Mouse (Mus musculus): ENCODE results near the gene Kcnj3. TPM values are rescaled to one million over a fixed set of nuclear protein-coding genes. Genes with fewer than 3 reads are reported as not detected.
"Not testable (repeated sequence)": the region's sequence is repeated elsewhere in the genome, so short reads cannot be mapped to it uniquely, and the experiment has no call there.

Kcnj3 gene
- not detected for polyA plus RNA-seq (2017; shearing (Covaris generic))

DNA sequence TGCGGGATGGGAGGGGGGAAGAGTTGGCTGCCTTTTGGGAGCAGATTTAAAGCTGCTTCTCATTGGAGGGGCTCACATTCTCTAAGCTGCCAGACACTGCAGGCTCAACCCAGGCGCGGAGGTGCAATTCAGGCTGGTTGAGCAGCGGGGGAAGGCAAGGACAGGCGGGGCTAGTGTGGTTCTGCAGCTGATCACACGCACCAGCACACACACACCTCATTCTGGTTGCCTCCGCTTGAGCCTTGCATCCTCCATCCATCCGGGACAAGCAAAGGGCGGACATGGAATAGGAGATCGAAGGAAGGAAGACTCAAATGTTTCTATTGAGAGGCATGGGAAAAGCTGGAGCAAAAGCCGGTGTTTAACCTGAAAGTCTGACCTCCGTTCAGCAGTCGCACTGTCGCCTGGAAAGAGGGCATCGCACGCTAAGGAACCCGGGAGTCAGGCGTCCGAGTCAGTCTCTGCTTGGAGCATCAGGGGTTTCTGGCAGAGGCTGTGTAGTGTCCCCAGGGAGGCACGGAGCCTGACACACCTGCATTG lies at the start of gene Kcnj3:
Kcnj3 (plus strand) TSS at position 250 of the 540 bp plus-strand sequence.
- ATAC-seq = no peak

DNA sequence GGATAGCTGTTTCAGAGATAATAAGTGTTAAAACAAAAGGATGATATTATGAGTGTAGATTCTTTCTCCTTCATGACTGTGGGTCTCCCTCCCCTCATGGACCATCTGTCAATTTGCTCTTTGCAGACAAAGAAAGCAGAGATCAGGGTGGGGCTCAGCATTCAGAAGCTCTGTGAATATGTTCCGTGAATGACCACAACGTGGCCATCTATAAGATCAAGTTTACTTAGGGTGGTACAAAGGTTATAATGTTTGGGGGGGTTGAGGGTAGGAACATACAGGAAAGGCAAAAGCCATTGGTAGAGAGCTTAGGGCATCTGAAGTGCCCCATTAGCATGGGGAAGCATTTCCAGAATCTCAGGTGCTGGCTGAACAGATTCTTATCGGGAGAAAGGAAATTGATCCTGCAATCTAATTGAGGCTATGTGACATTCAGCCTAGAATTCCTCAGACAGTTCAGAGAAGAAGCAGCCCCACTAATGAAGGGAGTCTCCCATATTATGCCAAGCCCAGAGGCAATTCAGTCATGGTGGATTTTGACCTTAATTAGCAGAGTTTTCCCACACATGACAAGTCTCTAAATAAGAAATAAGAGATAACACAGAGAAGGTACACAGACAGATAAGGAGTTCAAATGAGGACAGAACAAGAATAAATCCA lies 45.3 kb upstream of the Kcnj3 start:
- ATAC-seq = no peak

DNA sequence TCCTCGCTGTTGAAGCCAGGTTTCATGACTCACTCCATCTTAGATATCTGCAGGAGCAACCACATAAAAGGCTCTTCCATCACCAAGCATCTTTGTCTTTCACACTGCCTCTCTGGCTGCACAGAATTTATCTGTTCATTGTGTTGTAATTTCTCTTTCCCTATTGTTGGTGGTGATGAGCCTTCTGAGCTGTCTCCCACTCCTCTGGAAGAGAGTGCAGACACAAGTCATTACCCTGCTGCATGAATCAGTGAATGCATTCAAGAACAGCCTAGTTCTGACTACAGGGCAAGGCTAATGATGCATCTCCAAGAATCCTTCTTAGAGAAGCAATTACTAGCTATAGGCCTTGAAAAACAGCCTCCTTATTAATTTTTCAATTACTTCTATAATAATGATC lies 30.5 kb upstream of the Kcnj3 start:
- no peak for ATAC-seq

DNA sequence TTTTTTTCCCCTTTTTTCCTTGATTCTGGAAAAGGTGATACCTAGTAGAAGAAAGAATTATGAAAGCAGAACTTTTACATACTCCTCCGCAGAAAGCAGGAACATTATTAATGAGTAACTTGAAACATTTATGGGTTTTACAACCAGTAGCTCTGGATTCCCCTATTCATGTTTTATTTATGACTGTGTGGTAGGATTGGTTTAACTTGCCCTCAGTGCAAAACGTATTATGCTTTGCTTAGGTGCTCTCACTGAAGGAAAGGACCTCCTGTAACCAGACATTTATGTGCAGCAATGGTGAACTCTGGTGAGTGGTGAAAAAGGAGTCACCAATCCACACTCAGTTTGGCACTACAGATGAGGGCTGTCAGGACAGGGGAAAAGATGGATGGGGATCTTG lies 8.1 kb upstream of the Kcnj3 start:
- no peak for ATAC-seq

DNA sequence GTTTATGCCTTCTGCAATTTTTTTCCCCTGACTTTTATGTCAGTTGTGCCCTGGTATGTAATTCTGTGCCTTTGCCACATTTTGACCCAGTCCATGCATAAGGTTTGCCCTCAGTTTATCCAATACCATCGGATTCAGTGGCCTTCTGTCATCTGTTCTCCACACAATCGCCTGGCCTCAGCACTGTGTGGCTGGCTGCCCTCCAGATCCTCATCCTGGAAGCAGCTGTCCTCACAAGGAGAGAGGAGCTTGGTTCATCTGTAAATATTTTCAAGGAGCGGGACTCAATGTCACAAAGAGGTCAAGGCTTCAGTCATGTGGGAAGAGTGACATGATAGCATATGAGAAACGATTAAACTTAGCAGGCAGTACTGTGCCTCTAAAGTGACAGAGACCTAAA lies 3.7 kb upstream of the Kcnj3 start:
- ATAC-seq = no peak

DNA sequence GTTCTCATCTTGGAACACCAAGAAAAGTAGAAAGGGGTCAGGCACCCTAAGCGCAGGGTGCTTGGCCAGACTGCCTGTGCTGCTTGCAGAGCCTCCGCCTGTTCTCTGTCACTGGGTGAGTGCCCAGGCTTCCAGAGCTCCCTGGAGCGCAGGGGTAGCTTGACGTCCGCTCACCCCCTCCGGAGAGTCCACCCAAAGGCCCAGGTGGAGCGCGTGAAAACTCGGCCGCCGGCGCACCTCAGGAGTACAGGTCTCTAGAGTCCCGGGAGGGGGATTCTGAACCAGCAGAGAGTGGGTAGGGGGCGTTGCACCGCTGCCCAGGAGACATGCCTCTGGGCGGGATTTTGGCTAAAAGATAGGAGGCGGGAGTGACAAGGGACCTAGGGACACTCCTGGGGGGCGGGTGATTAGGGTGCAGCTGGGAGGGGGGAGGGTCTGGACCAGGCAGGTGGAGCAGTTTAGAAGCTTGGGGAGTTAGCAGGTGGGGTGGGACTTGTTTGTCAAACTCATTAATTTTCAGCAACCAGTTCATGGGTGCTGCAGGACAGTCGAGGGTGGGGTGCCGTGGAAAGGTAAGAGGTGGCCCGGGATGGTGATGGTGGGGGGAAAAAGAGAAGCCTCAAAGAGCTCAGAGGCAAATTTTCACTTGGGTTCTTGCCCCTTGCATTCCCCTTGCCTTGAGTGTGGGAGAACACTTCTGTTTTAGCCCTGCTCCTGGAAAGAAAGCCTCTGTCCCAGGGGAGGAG lies 664 bp downstream of the Kcnj3 start:
- ATAC-seq = no peak

DNA sequence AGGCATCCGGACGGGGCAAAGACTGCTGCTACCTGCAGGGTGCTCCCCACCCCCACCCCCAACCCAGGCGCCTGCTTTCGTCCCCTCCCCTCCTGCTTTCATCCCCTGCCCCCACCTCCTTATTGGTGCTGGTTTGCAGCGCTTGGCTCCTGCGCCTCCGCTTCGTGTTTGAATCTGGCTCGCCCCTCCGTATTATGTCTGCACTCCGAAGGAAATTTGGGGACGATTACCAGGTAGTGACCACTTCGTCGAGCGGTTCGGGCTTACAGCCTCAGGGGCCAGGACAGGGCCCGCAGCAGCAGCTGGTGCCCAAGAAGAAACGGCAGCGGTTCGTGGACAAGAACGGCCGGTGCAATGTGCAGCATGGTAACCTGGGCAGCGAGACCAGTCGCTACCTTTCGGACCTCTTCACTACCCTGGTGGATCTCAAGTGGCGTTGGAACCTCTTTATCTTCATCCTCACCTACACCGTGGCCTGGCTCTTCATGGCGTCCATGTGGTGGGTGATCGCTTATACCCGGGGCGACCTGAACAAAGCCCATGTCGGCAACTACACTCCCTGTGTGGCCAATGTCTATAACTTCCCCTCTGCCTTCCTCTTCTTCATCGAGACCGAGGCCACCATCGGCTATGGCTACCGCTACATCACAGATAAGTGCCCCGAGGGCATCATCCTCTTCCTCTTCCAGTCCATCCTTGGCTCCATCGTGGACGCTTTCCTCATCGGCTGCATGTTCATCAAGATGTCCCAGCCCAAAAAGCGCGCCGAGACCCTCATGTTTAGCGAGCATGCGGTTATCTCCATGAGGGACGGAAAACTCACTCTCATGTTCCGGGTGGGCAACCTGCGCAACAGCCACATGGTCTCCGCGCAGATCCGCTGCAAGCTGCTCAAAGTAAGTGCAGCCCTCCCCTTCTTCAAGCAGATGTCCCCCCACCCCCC lies 1.5 kb downstream of the Kcnj3 start:
- no peak for ATAC-seq

DNA sequence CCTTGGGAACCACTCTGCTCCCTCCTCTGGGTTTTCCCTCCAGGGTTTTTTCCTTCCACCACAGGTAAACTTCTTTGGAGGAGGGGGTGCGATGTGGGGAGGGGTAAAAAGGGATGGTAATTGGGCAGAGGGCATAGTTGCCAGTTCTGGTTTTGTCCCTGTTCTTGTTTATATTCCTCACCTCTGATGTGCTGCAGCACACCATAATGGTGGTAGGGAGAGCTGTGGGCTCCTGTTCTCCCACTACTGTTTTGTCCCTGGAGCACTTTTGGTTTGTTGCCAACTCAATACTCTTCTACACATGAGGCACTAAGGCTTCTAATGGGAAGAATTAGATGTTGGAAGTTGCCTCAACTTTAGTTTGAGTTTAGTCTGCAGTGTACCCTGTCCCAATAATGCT lies 2.2 kb downstream of the Kcnj3 start:
- no peak for ATAC-seq

DNA sequence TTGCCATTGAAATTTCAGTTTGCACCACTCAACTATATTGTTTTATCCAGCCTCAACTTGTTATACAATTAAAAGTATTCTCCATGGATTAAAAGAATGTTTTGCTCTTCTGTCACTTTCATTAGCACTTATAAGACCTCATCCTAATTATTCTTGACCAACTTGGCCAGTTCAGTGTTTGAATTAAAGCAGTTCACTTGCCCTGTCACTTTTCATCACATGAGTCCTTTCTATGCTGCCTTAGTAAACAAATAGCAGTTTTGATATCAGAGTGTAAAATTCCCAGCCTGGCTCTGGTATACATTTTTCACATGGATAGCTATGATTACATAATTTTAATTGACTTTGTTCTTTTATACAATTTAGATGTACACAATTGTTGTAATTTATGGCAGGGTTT lies 3.4 kb downstream of the Kcnj3 start:
- no peak for ATAC-seq

DNA sequence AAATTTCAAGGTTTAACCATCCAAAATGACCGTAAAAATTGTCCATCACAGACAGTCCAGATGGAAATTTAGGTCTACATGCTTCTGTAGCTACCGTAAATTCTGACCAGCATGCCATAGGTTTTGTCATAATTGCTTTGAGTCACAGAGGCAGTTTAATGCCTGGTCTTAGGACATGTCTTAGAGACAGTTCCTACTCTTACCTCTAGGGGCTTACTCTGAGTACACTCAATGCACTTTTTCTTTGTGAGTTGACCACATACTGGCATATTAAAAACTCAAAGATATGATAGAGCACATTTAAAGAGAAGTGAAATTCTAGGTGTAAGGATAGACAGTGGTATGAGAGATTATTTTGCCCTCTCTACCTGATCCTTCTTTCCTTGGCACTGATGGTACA lies 6.2 kb downstream of the Kcnj3 start:
- ATAC-seq = no peak

DNA sequence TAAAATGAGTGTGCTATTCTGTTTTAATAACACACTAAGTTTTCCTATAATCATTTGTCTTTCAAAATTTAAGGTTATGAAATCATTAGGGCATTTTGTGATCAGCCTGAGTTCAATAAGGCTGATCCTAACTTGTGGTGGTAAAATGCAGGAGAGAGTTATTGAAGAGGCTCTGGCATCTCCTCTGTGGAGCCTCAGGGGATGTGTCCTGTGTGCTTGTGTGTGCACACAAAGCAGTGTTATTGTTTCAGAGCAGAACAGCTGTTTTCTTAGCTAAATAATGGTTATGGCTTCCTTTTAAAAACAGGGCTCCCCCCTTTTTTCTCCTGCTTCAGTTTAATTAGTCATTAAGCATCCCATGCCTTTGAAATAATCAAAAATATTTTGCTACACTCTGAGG lies 11.5 kb downstream of the Kcnj3 start:
- ATAC-seq = no peak

DNA sequence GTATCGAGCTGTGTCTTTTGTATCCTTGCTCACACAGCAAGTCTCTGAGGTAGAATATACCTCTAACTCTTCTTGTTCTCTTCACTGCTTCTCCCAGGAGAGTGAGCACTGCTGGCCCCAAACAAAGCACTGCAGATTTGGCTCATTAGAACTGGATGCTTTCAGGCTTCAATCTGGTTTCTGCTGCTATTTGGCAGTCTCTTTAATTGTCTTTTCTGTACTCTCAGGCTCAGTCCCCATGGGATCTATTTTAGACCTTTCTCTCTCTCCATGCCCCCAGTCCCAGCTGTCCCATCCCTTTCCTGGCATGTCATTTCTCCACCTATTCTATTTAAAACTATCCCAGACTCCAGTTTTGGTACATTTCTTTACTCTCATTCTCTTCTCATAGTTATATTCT lies 15.0 kb downstream of the Kcnj3 start:
- no peak for ATAC-seq

DNA sequence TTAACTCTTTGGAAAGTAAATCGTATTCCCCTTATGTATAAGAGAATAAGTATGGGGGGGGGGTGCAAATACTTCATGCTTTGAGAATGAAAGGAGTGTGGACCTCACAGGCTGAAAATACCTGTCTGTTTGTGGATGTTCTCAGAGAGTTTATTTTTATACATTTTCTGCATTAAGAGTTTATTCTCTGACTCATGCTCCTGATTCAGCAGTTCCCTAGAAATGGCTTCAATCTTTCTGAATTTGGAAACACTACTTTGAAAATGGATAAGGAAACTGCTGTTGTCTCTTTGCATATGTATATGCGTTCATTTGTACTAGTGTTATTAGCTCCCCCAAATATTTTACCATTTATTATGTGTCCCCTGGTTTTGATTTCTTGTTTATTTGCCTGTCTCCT lies 23.4 kb downstream of the Kcnj3 start:
- ATAC-seq = no peak

DNA sequence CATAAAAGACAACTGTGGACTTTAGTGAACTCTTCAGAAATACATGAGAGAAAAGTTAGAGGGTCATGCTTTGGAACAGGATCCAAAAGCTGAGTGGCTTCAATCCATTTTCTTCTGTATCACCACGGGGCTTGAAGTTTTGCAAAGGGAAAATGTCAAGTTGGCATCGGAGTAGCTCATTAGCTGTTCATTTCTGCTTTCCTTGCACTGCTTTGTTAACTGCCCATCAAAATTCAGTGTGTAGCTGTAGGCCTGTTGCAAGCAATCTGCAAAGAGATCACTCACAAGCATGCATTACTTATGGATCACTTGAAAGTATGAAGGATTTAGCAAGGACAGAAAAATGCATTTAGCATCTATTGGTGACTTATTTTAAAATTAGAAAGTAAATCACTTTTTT lies 33.4 kb downstream of the Kcnj3 start:
- ATAC-seq = no peak

DNA sequence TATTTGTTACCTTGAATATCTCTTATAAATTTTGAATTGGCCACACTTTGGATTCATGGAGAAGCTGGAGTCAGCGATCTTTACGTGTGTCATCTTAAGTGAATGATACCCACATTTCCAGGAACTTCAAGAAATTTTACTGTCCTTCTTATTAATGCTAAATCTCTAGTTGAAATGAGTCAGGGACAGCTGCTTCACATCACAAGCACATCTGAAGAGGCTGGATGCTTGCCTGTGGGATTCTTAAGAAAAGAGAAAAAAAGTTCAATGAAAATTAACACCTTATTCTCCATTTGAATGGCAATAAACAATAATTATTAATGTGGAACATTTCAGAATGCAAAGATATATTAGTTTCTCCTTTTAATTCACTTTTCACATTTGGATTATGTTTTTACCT lies 34.2 kb downstream of the Kcnj3 start:
- no peak for ATAC-seq

DNA sequence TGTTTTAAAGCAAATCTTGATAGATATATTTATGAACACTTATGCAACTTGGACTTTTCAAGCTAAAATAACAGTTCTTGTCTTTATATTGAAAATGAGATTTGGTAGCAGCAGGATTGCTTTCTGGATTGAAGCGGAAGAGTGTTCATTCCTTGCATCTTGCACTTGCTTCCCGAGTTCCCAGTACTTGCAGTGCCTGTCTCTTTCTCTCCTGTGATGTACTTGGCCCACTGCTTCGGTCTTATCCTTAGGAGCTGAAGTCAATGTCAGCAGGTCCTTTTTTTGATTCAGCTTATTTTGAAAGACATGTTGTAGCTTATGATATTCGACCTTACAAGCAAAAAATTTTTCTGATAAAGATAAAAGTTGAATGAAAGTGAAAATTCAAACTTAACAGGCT lies 43.7 kb downstream of the Kcnj3 start:
- no peak for ATAC-seq

DNA sequence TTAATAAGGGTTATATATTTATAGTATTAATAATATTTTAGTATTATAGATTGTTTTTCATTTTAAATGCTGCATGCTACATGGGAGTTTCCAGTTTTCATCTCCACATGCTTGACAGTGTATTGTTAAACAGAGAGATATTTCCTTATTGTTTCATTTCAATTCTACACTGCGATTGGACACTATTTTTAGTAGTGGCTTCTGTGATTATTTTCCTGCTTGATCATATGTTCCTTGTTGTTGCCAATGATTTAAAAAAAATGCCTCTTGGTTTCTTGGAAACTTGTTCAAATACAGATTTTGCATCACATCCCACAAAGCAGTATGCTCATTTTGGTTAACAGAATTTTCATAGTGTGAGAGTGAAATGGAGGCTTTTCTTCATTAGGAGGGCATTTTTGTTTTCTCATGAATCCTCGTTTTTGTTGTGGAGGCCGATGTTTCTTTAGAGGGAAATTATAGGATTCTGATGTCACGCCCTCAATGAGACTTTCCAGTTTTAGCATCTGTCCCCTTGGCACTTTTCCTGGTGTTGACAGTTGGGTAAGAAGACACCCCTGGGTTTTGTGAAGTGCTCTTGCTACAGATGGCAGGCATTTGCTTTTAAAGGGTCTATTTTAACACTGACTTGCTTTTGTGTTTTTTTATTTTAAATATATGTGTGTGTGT lies 44.3 kb downstream of the Kcnj3 start:
- ATAC-seq = no peak

DNA sequence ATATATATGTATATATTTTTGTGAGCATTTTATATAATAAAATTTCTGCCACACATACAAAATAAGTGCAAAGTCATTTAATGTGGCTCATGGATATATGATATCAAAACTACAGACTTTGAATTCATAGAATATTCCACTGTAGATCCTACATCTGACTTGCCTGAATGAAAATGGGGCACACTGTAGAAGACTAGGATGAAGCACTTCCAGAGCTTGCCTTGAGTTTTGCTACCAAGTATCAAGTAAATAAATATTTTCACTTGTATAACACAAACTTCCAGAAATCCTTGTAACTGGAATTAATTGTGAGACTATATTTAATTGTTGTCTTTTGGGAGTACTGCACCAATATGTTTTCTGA lies 44.8 kb downstream of the Kcnj3 start:
- ATAC-seq = no peak

DNA sequence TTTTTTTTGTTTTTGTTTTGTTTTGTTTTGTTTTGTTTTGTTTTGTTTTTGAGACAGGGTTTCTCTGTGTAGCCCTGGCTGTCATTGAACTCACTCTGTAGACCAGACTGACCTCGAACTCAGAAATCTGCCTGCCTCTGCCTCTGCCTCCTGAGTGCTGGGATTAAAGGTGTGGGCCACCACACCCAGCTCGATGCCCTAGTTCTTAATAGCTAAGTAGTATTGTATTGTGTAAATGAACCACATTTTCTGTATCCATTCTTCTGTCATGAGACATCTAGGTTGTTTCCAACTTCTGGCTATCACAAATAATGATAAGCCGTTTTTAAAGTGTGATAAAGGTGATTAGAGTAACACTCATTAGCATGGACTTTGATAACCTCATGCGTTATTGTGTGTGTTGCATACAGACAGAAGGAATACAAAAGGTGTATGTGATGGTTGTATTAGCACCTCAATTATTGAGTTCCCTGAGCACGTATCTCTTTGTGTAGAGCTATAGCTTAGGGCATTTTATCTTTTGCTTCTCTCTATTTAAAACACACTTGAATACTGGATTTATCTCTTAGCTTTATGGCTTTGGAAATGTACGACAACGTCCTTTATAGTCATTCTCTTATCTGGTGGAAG lies 49.8 kb downstream of the Kcnj3 start:
- not testable (repeated sequence) for ATAC-seq

DNA sequence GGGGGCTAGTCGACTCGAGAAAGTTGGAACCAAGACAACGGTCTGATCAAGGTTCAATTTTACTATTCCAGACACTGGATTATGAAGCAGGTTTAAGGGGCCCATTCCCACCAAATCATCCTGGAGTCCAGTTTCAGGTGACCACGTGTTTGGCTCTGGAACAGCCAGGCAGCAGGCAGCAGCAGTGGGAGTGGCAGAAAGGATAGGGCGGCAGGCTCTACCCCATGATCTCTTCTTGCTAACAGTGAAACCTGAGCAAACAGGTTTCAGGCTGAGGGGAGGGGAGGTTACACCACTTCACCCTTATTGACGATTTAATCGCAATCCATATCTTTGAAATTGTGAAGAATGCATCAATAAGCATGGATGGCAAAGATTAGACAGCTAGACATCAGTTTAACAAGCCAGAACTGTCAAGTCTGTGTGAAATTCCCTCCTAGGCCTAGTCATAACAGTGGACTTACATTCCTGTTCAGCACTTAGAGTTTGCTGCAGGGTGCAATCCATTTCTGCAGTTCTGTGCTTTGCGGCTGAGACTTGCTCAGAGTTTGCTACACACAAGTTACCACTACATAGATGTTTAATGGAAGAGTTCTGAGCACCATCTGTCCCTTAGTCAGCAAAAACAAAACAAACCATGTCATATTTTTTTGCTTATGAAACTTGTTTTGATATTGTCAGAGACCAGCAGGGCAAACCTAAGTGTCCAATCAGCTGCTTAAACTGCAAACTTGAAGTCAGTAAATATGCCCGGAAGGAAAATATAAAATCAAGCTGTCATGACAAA lies 67.8 kb downstream of the Kcnj3 start:
- ATAC-seq = no peak

DNA sequence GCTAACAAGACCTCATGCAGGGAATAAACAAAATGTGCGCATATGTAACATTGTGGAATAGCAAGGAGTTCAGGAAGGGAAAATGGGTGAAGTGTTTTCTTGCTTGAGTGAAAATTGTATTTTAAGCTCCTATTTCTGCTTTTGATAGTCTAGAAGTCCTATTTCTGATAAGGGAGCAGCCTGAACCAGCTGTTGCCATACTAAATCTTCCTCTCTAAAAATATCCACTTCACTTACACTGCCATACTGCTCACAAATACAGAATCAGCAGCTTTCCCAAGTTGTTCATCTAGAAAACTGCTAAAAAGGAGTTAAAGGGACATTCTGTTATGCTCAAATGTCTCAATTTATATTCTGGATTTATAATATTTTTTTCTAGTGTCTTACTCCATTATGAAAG lies 69.9 kb downstream of the Kcnj3 start:
- no peak for ATAC-seq
